Mouse (Mus musculus) liver (tissue): ENCODE results near the gene Babam2.
A peak's percentile ranks its signal among the peaks of the same experiment; 100 is the strongest.
"Not testable (repeated sequence)": the region's sequence is repeated elsewhere in the genome, so short reads cannot be mapped to it uniquely, and the experiment has no call there.

Experiments used
- DNase-seq: peaks from one replicate; pipeline ENCODE4 v3.0.0-alpha.2; 2020; ENCODE audit warnings: mixed read lengths

Gene Babam2

GRCm38 (mm10) chr5:31839973-31840372, 142.5 kb downstream of the Babam2 start:
- no peak for DNase-seq

GRCm38 (mm10) chr5:31840406-31840805, 142.9 kb downstream of the Babam2 start:
- DNase-seq = no peak

GRCm38 (mm10) chr5:31844856-31845255, 147.4 kb downstream of the Babam2 start:
- DNase-seq = no peak

DNA sequence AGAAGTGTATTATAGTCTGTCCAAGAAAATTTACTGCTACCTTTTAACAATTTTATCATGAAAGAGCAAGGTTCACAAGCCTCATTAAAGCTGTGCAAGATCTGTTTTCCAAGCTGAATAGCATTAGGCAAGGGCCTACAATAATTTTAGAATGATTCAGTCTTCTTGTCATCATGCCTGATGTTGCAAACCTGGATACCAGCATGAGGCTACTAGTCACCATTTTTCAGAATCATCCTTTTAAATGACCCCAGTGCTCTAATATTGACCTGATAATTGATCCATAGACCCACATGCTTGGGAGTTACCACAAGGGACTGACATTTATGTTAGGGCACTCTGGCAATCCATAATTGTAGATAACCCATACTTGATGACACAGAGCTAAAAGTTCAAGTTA, 149.5 kb downstream of the Babam2 start:
- DNase-seq = no peak

DNA sequence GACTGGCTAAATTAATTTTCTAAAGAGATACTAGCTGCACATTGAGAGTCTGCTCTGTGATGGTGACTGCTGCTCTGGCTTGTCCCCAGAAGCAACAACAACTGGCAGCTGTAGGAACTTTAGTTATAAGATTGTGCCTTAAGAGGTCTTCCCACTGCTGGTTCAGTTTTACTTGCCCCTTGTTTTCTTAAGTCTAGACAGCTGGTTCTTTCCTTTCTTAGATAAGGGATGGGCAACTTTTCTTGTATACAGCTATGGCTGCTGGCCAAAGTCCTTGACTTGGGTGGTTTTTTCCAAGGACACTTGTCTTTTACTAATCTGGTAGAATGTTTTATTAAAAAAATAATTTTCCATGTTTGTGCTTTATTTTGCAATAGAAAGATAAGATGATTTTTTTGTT, 151.5 kb downstream of the Babam2 start:
- no peak for DNase-seq

DNA sequence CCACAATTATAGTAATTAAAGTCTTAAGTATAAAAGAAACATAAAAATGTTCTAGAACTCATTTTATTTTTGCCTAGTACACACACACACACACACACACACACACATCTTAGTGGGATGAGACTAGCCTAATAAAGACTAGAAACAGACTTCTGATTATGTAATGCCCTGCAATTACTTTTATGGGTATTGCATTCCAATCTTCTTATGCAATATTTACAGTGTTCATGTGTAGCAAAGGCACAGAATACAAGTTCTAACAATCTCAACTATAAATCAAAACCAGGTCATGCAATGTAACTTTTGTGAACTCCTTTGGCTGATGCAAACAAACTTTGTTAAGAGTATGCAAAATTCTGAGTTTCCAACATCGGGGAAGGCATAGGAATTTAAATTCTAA, 155.3 kb downstream of the Babam2 start:
- DNase-seq = no peak

DNA sequence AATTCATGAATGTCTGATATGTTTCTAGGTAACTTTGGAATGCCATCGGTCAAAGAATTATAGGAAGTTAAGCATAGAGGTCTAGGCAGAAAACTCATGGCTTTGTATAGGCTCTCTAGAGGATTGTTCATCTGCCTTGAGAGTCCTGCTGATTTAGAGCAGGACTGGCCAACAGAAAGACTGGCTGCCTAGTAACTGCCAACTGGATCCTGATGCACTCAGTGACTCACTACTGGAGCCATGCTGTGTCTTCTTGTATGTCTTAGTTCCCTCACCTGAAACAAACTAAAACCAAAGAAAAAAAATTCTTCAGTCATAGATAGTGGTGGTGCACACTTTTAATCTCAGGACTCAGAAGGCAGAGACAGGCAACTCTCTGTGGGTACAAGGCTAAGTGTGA, 156.3 kb downstream of the Babam2 start:
- DNase-seq = no peak

GRCm38 (mm10) chr5:31858877-31859276, 161.4 kb downstream of the Babam2 start:
- DNase-seq = not testable (repeated sequence)

GRCm38 (mm10) chr5:31860426-31860825, 162.9 kb downstream of the Babam2 start:
- no peak for DNase-seq

- no peak for DNase-seq
Observed at GRCm38 (mm10) chr5:31860831-31861624, 163.5 kb downstream of the Babam2 start.

- DNase-seq = no peak
Observed at GRCm38 (mm10) chr5:31862753-31863468, 165.4 kb downstream of the Babam2 start.

DNA sequence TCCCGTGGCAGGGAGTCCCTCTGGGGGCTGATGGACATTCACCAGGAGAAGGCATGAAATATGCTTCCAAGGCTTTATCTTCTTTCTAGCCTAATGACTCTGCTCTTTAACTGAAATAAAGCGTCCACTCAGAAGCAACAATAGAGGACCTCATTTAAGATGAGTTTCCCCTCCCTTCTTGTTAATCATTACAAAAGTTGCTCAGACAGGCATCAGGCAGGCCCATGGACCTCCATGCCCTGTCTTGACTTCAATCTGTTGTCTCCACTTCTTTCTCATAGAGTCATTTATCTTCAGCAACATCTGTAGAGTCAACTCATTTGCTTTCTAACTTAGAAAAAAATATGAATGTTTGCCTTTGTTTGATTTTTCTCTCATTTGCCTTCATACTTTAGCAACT, 166.6 kb downstream of the Babam2 start:
- DNase-seq = no peak

DNA sequence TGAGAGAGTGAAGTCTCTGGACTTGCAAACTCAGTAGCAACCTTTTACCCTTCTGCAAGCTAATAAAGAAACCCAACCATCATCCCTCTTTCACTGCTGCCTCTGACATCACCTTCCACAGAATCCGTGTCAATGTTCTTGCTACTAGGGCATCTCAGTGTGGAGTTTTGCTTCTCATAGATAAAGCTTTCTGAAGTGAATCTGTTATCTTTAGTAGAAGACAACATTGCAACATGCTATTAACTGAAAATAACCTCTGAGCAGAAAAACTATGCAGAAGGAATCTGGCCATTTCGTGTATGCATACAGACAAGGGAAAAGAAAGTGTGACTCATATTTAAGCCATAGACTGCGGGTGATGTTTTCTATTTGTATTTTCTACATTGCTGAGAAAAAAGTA, 168.6 kb downstream of the Babam2 start:
- no peak for DNase-seq

- peak; percentile 18 for DNase-seq
Observed at GRCm38 (mm10) chr5:31870856-31871520, 173.5 kb downstream of the Babam2 start.

DNA sequence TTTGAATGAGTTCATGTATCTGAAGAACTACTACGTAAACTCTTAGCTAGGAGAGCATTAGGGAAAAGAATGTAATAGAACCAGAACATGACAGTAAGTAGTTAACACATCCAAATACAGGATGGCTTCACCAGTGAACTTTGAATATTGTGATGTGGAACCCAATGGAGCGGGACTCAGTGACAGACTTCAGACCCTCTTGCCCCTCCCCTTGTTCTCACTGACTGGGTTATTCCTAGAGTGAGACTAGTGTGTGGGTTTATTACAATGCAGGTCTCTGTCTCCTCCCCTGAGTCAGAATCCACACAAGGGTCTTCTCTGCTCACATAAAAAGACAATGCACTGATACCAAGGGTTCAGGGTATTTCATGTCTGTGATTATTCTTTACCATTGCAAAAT, 175.8 kb downstream of the Babam2 start:
- DNase-seq = no peak

- DNase-seq = no peak
Observed at GRCm38 (mm10) chr5:31874543-31874942, 177.1 kb downstream of the Babam2 start.

DNA sequence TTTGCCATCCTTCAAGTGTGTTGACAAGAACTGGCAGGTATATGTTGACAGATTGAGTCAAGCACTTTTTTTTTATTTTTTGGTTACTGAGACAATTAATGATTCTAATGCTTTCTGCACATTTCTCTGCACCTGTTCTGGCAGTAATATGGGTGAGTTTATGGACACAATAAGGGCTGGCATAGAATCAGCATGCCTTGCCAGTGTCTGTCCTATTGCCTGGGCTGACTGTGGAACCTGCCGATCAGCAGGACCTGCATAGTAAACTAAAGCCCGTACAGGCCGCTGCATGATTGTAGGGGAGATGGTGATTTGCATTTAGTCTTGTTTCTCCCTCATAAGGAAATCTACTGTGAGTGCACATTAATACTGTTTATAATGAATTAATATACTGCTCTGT, 178.0 kb downstream of the Babam2 start:
- no peak for DNase-seq

GRCm38 (mm10) chr5:31876216-31876974, 178.9 kb downstream of the Babam2 start:
- DNase-seq = no peak

DNA sequence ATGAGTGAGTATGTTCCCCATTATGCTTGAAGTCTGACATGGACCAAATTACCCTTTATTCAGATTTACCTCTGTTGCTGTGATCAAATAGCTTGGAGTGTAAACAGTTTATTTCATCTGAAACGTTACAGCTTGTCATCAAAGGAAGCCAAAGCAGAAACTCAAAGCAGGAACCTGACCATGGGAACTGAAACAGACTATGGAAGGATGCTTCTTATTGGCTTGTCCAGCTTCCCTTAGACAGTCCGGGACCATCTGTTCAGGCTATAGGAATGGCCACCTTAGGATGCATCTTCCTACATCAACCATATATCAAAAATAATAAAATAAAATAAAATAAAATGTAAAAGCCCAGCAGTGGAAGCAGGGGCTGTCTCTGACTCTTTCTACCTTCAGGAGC, 183.0 kb downstream of the Babam2 start:
- DNase-seq = no peak

GRCm38 (mm10) chr5:31882297-31882696, 184.8 kb downstream of the Babam2 start:
- DNase-seq = no peak

DNA sequence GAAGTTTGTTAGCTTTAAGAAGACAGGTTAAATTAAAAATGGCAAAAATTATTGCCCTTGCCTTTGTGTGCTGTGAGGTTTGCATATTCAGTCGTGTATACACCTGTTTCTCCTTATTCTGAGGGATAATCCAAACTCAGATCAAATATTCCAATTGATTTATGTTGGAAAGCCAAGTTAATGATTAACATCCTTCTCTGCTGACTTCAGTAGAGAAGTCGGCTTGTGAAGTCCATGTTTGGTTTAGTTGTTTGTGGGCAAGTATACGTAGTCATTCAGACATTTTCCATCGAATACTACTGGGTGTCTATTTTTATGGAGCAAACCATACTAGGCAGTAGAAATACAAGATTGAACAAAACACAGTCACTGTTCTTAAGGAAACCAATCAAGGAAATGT, 187.5 kb downstream of the Babam2 start:
- DNase-seq = no peak

GRCm38 (mm10) chr5:31887590-31887989, 190.1 kb downstream of the Babam2 start:
- DNase-seq = peak; percentile 19

- no peak for DNase-seq
Observed at GRCm38 (mm10) chr5:31888341-31888740, 190.9 kb downstream of the Babam2 start.
